Mouse (Mus musculus) thymus, adult 2 months (tissue): ENCODE measurements around the gene Acvrl1.

ENCODE experiments used
- CTCF ChIP-seq: fragments of 200-500 bp; IDR thresholded peaks from 2 replicates; pipeline ENCODE4 v1.5.1; 2012; ENCODE audit warnings: mild to moderate bottlenecking, control low read depth, low read length, moderate library complexity, borderline replicate concordance; ENCODE audit not compliant: control insufficient read depth, poor library complexity, insufficient read depth; ENCODE audit errors: extremely low read depth
- POLR2A ChIP-seq: fragments of 200-500 bp; IDR thresholded peaks from 2 replicates; pipeline ENCODE4 v1.6.1; 2012; ENCODE audit warnings: mild to moderate bottlenecking, low read length, control low read depth, moderate library complexity; ENCODE audit not compliant: control insufficient read depth, poor library complexity, insufficient read depth; ENCODE audit errors: extremely low read depth

GRCm38 (mm10) chr15:101139885-101140284 is 11.6 kb downstream of the Acvrl1 start:
- TF ChIP-seq POLR2A (no peak), CTCF (no peak)
